Mouse (Mus musculus) fibroblast of lung, adult 2 months (primary cell): ENCODE data around the gene Zfp263.

Experiments used
- DNase-seq: peaks from one replicate; pipeline ENCODE4 v3.0.0-alpha.2; 2011; ENCODE audit warnings: low read depth

Gene Zfp263

DNA sequence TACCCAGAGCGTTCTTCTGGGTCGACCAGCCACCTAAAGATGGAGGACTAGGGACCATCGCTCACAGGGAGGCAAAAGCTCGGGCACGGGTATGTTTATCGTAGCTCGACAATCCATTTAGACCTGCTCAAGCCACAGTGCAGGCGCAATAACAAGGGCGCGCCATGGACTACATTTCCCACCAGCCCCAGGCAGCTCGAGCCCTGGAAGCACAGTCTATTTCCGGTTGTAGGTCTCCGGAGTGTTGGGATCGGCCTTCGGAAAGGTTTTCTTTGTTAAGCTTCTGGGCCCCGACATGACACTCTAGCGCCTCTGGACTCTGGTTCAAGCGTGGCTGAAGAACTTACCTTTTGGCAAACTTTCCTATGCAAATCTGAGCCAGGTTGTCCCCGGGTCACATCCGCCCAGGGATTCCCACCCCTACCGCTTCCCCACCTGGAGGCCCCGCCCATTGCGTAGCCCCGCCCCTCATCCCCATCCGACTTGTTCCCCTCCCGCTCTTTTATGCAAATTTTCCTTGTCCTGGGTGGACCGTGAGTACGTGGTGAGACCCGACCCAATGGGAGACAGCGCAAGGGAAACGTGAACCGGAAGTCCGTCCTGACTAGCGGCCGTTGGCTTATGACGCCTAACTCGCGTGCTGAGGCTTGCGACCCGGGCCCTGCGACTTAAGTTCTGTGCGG, at the start of gene Zfp263:
Gene Zfp263, plus strand, starts transcription at position 591 of the 683 bp plus-strand sequence.
- peak; percentile 97 for DNase-seq

DNA sequence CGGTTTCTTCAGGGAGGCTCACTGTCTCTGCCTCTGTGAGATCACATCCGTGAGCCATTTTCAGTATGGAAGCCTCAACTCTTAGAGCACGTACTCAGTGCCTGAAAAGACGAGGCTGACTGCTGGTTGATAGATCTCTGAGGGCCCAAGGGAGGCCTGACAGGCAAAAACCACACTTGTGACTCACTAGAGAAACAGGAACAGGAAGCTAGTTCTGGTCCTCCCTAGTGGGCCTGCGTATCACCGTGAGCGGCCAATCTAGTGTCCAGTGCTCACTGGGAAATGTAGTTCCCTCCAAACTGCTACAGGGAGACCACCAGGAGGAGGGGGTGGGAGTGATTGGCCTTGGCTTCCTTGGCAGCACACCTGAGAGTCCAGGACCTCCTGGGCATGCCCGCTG, 44.6 kb upstream of the Zfp263 start:
- DNase-seq: no peak

DNA sequence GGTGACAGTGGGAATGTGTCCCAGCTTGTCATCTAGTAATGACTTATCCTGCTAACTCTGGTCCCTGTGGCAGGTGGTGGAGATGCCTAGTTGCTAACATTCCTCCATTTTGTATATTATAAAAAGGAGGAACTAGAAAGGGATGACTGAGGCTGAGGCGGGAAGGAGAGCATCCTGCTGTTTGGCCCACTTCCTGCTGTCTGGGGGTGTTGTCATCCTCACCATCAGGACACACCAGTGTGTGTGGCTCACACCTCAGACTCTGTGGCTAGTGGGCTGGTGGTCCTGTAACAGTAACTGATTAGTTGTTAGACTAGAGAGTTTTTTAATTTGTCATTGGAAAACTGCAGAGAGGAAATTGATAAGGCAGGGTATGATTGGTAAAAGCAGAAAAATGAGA, 43.0 kb upstream of the Zfp263 start:
- no peak for DNase-seq

DNA sequence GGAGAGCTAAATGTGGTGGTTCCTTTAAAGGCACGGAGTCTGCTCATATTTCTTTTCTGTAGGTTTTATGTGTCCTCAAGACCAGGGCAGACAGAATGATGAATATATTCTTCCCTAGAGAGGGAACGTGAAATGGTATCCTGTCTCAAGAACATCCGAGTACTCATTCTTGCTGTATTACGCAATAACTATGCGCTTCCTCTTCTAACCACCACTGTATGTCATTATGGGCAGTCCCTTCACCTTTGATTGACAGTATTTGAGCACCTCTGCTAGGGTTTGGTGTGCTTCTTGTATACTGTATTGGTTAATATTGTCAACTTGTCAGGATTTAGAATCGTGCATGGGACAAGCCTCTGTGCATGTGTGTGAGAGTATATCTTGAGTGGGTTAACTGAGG, 37.2 kb upstream of the Zfp263 start:
- DNase-seq: no peak

DNA sequence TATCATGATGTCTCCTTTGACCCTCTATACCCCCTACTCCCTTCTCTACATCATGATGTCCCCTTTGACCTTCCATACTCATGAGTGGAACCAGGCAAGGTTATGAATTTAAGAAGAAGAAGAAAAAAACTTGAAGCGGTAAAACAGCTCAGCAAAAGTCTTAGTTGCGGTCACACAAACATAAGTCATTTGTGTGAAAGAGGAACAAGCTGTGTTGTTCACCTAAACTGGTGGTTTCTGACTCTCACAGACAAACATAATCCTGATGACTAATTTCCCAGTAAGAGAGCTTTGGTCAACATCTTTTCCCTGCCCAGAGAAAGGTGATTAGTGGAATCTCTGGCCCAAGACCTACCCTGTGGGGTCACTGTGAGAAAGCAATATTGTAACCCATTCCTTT, 29.2 kb upstream of the Zfp263 start:
- no peak for DNase-seq

DNA sequence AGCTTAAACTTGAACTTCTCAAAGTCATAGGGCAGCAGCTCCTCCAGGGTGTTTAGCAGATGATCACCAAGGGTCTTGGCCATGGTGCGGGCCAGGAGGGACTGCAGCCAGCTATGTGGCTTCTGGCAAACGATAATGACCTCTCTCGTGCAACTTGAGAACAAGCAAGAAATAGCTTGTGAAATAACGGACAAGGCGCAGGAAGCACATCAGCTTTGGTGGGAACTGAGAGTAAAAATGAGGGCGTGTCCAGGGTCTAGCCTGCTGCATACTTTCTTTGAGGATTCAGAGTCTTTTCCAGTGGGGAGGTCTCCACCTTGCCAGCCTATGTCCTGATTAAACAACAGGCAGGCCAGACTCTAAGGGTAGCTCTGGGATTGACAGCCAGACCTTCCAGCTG, 25.9 kb upstream of the Zfp263 start, which contains the start of gene Mefv:
Gene Mefv, minus strand, starts transcription at position 118 of the 400 bp plus-strand sequence.
- DNase-seq: no peak

DNA sequence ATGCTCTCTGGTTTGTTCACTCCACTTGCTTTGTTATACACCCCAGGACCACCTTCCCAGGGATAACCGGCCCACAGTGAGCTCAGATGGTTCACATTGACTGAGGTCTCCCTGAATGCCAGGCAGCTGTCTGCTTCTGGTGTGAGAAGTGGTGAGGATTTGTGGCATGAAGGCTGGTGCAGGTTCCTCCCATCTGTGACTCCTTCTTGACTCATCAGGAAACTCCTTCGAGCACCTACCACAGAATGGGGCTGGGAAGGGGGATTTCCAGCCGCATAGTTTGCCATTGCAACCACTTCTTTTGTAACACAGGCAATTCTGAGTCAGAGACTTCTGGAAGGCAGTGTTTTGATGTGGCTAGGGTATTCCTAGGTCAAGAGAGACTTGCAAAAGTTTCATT, 20.7 kb upstream of the Zfp263 start:
- peak; percentile 80 for DNase-seq

DNA sequence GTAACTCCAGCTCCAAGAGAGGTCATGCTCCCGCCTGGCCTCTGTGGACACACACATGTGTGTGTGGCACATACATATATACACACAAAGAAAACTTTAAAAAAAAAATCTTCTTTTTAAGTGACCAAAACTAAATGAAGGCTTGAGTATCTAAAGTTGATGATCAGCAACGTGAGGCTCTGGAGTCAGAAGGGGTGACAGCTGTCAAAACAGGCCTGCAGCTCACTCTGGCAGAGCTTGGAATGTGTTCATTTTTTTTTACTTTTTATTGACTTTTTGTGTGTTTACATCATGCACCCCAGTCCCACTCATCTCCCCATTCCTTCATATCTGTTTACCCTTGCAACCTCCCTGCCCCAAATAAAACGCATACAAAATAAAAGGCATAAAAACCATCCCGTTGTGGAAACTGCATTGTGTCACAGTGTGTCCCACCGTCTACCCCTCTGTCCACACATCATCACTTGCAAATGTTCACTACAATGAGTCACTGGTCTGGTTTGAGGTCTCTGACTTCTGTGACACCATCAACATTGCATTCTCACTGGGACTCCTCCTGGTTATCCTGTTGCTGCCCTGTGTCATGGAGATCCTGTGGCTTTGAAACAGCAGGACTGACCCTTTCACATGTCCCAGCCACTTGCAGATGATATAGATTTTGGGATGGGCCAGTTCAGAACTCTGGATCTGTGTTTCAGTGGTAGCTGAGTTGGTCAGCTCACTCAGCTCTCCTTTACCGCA, 15.7 kb upstream of the Zfp263 start:
- DNase-seq: no peak

DNA sequence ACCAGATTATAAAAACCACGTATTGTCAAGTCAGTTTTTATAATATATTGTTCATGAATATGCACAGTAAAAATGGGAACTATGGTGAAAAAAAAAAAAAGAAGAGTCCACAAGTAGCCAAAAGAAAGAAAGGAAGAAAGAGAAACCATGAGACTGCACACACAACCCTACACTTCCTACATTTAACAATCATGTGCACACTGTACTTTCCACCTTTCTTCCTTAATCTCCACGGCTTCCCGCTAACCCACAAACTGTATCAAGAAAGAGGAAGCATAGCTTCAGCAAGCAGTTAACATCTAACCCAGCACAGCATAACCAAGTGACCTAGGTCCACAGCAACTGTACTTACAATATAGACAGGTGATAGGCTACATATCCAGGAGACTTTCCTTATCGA, 11.3 kb upstream of the Zfp263 start:
- no peak for DNase-seq

DNA sequence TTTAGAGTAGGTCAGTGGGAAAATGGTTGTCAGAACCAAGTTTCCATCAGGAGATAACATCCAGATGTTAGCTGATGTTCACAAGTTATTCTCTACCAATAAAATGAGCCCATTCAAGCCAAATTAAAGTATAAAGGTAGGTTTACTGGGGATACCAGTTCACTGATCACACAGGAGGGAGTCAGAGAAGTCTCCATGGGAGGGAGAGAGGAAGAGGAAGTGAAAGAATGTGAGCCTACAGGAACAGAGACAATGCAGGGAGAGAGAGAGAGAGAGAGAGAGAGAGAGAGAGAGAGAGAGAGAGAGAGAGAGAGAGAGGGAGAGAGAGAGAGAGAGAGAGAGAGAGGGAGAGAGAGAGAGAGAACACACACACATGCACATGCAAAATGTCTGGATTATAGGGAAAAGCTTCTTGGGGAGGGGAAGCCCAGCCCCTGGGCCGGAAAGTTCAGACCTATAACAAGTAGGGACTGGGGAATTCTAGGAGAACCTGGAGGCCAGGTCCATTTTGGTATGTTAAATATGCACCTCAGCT, 10.6 kb upstream of the Zfp263 start:
- DNase-seq: no peak

DNA sequence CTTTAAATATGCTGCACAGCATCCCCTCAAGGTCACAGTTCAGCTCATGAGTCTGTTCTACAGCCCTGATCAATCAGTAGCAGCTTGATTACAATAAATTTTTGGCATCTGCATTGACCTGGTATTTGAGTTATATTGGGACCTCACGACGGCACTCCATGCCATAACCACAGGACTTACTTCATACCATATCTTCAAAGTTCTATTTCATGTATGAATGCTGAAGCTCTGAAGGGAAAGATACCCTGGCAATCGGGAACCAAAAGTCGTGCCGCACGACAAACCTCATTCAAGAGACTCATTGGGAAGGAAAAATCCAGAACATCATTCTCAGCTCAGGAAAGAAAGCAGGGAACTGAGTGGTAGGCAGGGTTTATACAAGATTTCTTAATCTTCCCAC, 1.4 kb upstream of the Zfp263 start:
- DNase-seq: no peak

DNA sequence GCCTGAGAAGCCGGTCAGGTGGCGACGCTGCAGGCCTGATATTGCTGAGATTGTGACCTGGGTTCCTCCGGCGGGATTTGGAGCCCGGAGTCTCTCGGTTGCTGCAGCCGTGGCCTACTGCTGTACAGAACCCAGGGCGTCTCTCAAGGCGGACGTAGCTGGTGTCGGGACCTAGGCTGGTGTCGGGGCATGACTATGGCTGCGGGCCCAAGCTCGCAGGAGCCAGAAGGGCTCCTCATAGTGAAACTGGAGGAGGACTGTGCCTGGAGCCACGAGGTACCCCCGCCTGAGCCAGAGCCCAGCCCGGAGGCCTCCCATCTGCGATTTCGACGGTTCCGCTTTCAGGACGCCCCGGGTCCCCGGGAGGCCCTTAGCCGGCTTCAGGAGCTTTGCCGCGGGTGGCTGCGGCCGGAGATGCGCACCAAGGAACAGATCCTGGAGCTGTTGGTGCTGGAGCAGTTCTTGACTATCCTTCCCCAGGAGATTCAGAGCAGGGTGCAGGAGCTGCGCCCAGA, 350 bp downstream of the Zfp263 start:
- DNase-seq: no peak

DNA sequence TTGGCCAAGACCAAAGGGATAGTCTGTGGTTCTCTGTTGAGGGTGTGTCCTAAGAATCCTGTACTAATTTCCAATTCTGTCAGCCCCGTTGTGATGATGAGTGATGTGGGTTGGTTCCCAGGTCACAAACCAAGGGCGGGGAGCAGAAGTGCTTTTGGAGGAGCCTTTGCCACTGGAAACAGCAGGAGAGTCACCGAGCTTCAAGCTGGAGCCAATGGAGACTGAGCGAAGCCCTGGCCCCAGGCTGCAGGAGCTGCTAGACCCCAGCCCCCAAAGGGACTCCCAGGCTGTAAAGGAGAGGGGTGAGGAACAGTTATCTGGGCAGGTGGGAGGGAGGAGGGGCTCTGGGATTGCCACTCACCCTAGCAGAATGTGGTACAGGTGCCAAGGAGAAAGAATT, 1.8 kb downstream of the Zfp263 start:
- DNase-seq: no peak

DNA sequence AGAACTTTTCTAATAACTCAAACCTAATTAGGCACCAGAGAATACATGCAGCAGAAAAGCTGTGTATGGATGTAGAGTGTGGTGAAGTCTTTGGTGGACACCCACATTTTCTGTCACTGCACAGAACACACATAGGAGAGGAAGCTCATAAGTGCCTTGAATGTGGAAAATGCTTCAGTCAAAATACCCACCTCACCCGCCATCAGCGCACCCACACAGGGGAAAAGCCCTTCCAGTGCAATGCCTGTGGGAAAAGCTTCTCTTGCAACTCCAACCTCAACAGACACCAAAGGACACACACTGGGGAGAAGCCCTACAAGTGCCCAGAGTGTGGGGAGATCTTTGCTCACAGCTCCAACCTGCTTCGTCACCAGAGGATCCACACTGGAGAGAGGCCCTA, 5.1 kb downstream of the Zfp263 start:
- no peak for DNase-seq

DNA sequence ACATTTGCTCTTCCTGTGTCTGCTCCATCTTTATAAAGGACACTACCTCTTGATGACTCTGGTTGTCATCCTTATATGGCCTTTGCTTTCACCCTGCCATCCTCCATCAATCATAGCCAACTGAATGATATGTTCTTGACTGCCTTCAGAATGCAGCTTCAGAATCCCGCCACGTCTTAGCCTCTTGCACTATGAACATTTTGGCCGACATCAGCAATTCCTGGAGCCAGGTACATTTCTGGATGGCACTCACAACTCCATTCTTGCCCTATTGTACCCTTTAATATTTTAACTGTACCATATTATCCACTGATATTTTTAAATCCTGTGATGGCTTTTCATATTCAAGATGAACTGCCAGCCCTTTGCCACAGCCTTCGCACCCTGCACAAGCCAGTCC, 27.7 kb downstream of the Zfp263 start:
- no peak for DNase-seq

DNA sequence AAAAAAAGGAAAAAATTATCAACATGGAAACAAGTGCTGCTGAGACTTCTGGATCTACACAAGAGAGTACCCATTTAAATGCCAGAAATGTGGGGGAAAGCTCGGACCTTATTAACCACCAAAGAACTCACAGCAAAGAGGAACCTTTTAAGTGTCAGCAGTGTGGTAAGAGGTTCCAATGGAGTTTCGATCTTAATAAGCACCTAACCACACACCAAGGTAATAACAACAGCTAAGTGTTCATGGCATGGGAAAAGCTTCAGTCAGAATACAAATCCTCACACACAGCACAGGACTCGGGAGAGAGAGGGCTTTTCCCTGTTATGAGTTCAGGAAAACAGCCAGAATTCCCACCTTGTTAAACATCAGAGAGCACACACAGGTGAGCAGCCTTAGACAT, 32.5 kb downstream of the Zfp263 start:
- no peak for DNase-seq

DNA sequence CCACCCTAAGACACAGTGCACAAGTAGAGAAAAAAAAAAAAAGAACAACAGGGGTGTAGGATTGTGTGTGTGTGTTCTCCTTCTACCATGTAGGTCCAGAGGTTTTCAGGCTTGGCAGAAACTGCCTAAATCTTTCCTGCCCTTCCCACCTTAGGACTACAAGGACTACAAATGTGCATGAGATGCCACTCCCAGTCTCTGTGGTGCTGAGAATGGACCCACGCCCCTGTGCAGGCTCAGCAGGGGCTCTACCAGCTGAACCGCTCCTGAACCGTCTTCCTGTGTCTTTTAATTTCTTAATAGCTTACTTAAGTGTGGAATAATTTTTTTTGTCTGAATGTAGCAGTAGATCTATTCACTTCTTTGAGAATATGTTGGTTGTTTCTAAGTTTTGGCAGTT, 34.1 kb downstream of the Zfp263 start:
- DNase-seq: no peak

DNA sequence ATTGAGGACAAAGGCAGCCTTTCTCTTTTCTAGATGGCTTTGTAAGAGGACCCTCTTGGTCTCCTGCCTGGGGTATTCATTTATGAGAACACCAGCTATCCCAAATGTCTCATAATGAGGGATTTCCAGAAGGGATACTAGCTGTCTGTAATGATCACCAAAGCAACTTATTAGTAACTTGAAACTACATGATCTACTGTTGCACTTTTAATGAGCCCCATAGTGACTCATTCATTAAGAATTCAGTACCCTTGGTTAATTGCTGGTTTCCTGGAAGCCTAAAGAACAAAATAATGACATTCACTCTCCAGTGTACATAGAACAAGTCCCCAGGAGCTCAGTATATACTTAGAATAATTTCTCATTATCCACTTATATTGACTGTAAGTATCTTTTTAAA, 37.3 kb downstream of the Zfp263 start:
- DNase-seq: no peak

DNA sequence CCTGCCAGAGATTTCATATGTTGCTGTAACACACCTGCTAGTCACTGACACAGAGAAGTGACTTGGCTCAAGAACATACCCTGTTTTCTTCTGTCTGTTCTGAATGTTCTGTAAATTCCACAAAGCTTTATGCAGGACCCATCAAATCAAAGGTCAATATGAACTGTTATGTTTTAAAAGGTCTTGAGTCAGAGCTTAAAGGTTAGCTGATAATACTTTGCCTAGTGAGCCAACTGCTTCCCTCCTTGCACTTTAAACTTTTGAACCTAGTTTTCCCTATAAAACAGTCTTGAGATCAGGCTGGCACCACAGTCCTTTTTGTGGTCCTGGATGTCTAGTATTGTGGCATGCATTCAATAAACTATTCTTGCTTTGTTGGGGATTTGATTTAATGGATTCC, 44.5 kb downstream of the Zfp263 start:
- no peak for DNase-seq
